In genomic region chr1:70997377-70997993, GRCm38 (mm10) we compare ENCODE assay signal across 15 mouse cellular contexts.
A peak's percentile ranks its signal among the peaks of the same experiment; 100 is the strongest.
DNase-seq lines count a peak whose midpoint lies in the region; ATAC-seq and TF ChIP-seq lines count a peak whose summit lies in the region.
"Had no signal": no experiment of that assay in that cellular context is flagged by ENCODE, and none has a peak within 500 bp of the region (broad histone marks: within the 10 kb centered on the region; RNA-seq: fewer than 3 reads in every experiment).

No protein-coding gene starts in this region.

- TF ChIP-seq CTCF in brain, embryonic 14.5 days (IDR thresholded peaks at IDR 0.05; ENCODE audit: borderline replicate concordance, extremely low read depth, insufficient read depth, insufficient read length) = no peak

- no peak for DNase-seq in frontal cortex, postnatal 10 days (ENCODE audit: low spot score in 2 of 2)
- peak; percentile 3 for DNase-seq in lung, postnatal 10 days
- no peak for DNase-seq in lung, postnatal 25 days (ENCODE audit: low spot score)
- DNase-seq in brain, embryonic 14.5 days (ENCODE audit: low read depth) = peak; percentile 75
- DNase-seq in telencephalon, adult 2 months (ENCODE audit: low read depth, low spot score) = peak; percentile 8
- DNase-seq in cerebellum, adult 9-11 months = no peak
- DNase-seq: cerebellum, postnatal 14 days; embryo, embryonic 11 days; gastrocnemius, postnatal 25 days; kidney, adult 9 months; kidney, postnatal 36 days; left cerebral cortex, postnatal 4 days; right cerebral cortex, postnatal 4 days; thymus, postnatal 36 days had no signal

- ATAC-seq in frontal cortex, adult (ENCODE audit: low TSS enrichment) = peak; percentile 27; the same call in 1 of the 2 replicates

- TF ChIP-seq POLR2A in brain, embryonic 14.5 days (IDR thresholded peaks at IDR 0.05; ENCODE audit: borderline replicate concordance, extremely low read depth, insufficient read depth, insufficient read length, poor library complexity, severe bottlenecking) = no peak

Comparison
In these comparisons a context has a peak if more than half of its experiments do, and no peak if none do; other contexts are left out.
1. DNase-seq: peak in lung, postnatal 10 days (single experiment), brain, embryonic 14.5 days (single experiment) and telencephalon, adult 2 months (single experiment); none in frontal cortex, postnatal 10 days (0 of 2), lung, postnatal 25 days (single experiment) and cerebellum, adult 9-11 months (single experiment).